Mouse (Mus musculus) midbrain, embryonic 13.5 days (tissue): ENCODE measurements around the gene Abcg8. TPM values are rescaled to one million over a fixed set of nuclear protein-coding genes. Genes with fewer than 3 reads are reported as not detected.

Source experiments
- ATAC-seq: fragments of 200-750 bp; cut with Nextera tagmentation; 2 replicates; pipeline ENCODE4 v1.8.0; 2017; ENCODE audit warnings: mild to moderate bottlenecking, moderate TSS enrichment, moderate library complexity
- H3K27ac ChIP-seq: fragments of 300-500 bp; sonication (generic); 2 replicates; pipeline ENCODE4 v1.5.1; 2015; ENCODE audit warnings: inconsistent platforms, mild to moderate bottlenecking, moderate library complexity
- H3K27me3 ChIP-seq: fragments of 300-500 bp; sonication (generic); 2 replicates; pipeline ENCODE4 v1.6.1; 2015; ENCODE audit warnings: mild to moderate bottlenecking, inconsistent platforms
- H3K36me3 ChIP-seq: fragments of 300-500 bp; sonication (generic); 2 replicates; pipeline ENCODE4 v1.6.1; 2015; ENCODE audit warnings: mild to moderate bottlenecking, inconsistent platforms
- H3K4me1 ChIP-seq: fragments of 300-500 bp; sonication (generic); replicated peaks from 2 replicates; pipeline ENCODE4 v1.6.1; 2015; ENCODE audit warnings: inconsistent platforms
- H3K4me2 ChIP-seq: fragments of 300-500 bp; sonication (generic); replicated peaks from 2 replicates; pipeline ENCODE4 v1.6.1; 2015; ENCODE audit warnings: moderate library complexity, mild to moderate bottlenecking, inconsistent platforms
- H3K4me3 ChIP-seq: fragments of 300-500 bp; sonication (generic); replicated peaks from 2 replicates; pipeline ENCODE4 v1.5.1; 2015; ENCODE audit warnings: mild to moderate bottlenecking, inconsistent platforms
- H3K9ac ChIP-seq: fragments of 300-500 bp; sonication (generic); replicated peaks from 2 replicates; pipeline ENCODE4 v1.6.1; 2015; ENCODE audit warnings: mild to moderate bottlenecking, inconsistent platforms
- H3K9me3 ChIP-seq: fragments of 300-500 bp; sonication (generic); 2 replicates; pipeline ENCODE4 v1.6.1; 2016; ENCODE audit warnings: mild to moderate bottlenecking, inconsistent platforms
- WGBS: fragments of 180-500 bp; shearing (Covaris S2); methylation state at CpG from one replicate; pipeline ENCODE4 v1.1.7; 2015; 5-methylcytosine and 5-hydroxymethylcytosine counted together
- polyA plus RNA-seq: library from polyadenylated mRNA; unstranded; fragments of >200 nt; fragmentation: Nextera tagmentation; extraction: Ambion mirVana; gene quantifications from 2 replicates; pipeline ENCODE4 v1.2.1, GENCODE M21; 2015

Abcg8 gene
- polyA plus RNA-seq, 1 experiment from 2014 or later: 0.11 TPM

DNA sequence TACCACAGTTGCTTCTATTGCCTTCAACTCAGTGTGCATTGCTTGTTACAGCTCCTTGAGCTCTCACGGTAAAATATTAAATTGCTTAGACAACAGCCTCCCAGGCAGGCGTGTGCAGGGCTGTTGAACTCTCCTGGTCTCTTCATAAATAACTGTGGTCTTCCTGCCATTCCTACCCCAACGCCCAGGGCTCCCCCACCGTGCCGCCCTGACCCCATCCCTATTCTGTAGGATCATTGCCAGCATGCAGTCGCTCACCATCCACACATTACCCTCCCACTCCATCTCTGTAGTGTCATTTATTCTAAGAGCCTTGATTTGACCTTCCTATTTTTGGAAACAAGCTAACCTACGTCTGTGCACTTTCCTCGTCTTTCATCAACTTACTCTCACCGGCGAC lies 11.0 kb upstream of the Abcg8 start:
- Histone ChIP-seq H3K4me1 (no peaks in the 10 kb centered on the region; the same call in 1 of the 2 replicates), H3K9ac (no peak overlapping the region), H3K4me2 (no peak overlapping the region), H3K9me3 (no peaks in the 10 kb centered on the region), H3K27ac (no peak overlapping the region), H3K4me3 (no peak overlapping the region), H3K36me3 (no peaks in the 10 kb centered on the region), H3K27me3 (no peaks in the 10 kb centered on the region)
- no peak for ATAC-seq
- 63% methylated on average over 10 of the region's 10 CpGs for WGBS

DNA sequence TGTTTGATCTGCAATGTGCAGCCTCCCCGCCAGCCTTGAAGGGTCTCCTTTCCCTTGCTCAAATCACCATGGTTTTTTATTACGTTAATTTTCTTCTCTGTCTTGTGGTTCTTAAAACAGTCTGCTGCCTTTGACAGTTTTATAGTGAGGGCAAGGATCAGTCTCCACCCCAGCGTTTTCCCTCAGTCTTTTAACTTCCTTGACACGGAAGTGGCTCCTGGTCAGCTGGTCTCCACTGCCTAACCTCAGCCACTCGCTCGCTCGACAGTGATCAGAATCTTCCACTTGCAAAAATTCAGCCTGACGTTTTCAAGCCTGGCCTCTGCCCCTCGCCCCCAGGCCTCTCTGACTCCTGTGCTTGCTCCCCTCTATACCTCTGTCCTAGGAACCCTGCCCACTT lies 10.4 kb upstream of the Abcg8 start:
- Histone ChIP-seq H3K4me2 (no peak overlapping the region), H3K36me3 (no peaks in the 10 kb centered on the region), H3K9ac (no peak overlapping the region), H3K4me1 (no peaks in the 10 kb centered on the region; the same call in 1 of the 2 replicates), H3K4me3 (no peak overlapping the region), H3K27me3 (no peaks in the 10 kb centered on the region), H3K27ac (no peak overlapping the region), H3K9me3 (no peaks in the 10 kb centered on the region)
- WGBS: 58% methylated on average over 9 of the region's 9 CpGs
- ATAC-seq: no peak

GRCm38 (mm10) chr17:84667848-84668247 lies 8.3 kb upstream of the Abcg8 start:
- ATAC-seq: no peak
- WGBS: 95% methylated on average over 3 of the region's 3 CpGs
- H3K9me3 ChIP-seq: no peaks in the 10 kb centered on the region
- H3K36me3 ChIP-seq: no peaks in the 10 kb centered on the region
- no peak overlapping the region for H3K4me2 ChIP-seq
- H3K4me3 ChIP-seq: no peak overlapping the region
- no peaks in the 10 kb centered on the region; the same call in 1 of the 2 replicates for H3K4me1 ChIP-seq
- H3K9ac ChIP-seq: no peak overlapping the region
- H3K27me3 ChIP-seq: no peaks in the 10 kb centered on the region
- H3K27ac ChIP-seq: no peak overlapping the region

GRCm38 (mm10) chr17:84672376-84673369 lies 3.4 kb upstream of the Abcg8 start:
- Histone ChIP-seq H3K4me1 (peaks cover 21% of the 10 kb centered on the region), H3K27ac (no peak overlapping the region), H3K9me3 (no peaks in the 10 kb centered on the region), H3K4me3 (no peak overlapping the region), H3K4me2 (no peak overlapping the region), H3K36me3 (no peaks in the 10 kb centered on the region), H3K9ac (no peak overlapping the region), H3K27me3 (peaks cover 31% of the 10 kb centered on the region)
- WGBS: 72% methylated on average over 16 of the region's 16 CpGs
- no peak for ATAC-seq

- Histone ChIP-seq H3K4me2 (no peak overlapping the region), H3K4me3 (no peak overlapping the region), H3K27ac (no peak overlapping the region), H3K36me3 (no peaks in the 10 kb centered on the region), H3K9ac (no peak overlapping the region), H3K9me3 (no peaks in the 10 kb centered on the region), H3K27me3 (peaks cover 31% of the 10 kb centered on the region), H3K4me1 (peaks cover 21% of the 10 kb centered on the region)
- WGBS: 3% methylated on average over 7 of the region's 7 CpGs
- no peak; the same call in 1 of the 2 replicates for ATAC-seq
These were observed 2.1 kb upstream of the Abcg8 start for GRCm38 (mm10) chr17:84674048-84674447.

- peaks cover 31% of the 10 kb centered on the region for H3K27me3 ChIP-seq
- 43% methylated on average over 4 of the region's 4 CpGs for WGBS
- peaks cover 21% of the 10 kb centered on the region for H3K4me1 ChIP-seq
- no peaks in the 10 kb centered on the region for H3K9me3 ChIP-seq
- H3K27ac ChIP-seq: no peak overlapping the region
- H3K4me2 ChIP-seq: no peak overlapping the region
- no peak overlapping the region for H3K4me3 ChIP-seq
- no peak for ATAC-seq
- no peaks in the 10 kb centered on the region for H3K36me3 ChIP-seq
- H3K9ac ChIP-seq: no peak overlapping the region
These were observed 898 bp upstream of the Abcg8 start for GRCm38 (mm10) chr17:84675204-84675603.

DNA sequence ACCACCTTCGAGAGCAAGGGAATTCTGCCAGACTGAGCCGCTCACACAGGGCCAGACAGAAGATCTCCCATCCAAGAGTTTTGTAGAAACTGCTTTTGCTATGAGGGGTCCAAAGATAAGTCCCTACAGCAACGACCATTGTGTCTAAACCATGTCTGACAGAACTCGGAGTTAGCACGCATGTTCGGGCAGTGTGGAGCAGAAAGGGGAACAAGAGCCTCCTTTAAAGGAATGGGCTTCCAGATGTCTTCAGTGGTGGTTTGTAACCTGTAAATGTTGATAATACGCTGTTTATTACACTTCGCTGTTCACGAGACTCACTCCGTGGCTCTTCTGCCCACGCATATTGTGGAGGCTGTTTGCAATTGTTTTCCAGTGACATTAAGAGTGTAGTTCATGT lies 1.5 kb downstream of the Abcg8 start:
- Histone ChIP-seq H3K9ac (no peak overlapping the region), H3K36me3 (no peaks in the 10 kb centered on the region), H3K27me3 (peaks cover 31% of the 10 kb centered on the region), H3K9me3 (no peaks in the 10 kb centered on the region), H3K27ac (no peak overlapping the region), H3K4me1 (peaks cover 21% of the 10 kb centered on the region), H3K4me3 (no peak overlapping the region), H3K4me2 (no peak overlapping the region)
- WGBS: 94% methylated on average over 11 of the region's 11 CpGs
- no peak for ATAC-seq

- H3K4me1 ChIP-seq: 0 out of 2 replicates have a peak, but pooled peaks cover 3% of the 10 kb centered on the region
- H3K9ac ChIP-seq: no peak overlapping the region
- 87% methylated on average over 3 of the region's 3 CpGs for WGBS
These were observed 5.6 kb downstream of the Abcg8 start for GRCm38 (mm10) chr17:84681670-84682069.

DNA sequence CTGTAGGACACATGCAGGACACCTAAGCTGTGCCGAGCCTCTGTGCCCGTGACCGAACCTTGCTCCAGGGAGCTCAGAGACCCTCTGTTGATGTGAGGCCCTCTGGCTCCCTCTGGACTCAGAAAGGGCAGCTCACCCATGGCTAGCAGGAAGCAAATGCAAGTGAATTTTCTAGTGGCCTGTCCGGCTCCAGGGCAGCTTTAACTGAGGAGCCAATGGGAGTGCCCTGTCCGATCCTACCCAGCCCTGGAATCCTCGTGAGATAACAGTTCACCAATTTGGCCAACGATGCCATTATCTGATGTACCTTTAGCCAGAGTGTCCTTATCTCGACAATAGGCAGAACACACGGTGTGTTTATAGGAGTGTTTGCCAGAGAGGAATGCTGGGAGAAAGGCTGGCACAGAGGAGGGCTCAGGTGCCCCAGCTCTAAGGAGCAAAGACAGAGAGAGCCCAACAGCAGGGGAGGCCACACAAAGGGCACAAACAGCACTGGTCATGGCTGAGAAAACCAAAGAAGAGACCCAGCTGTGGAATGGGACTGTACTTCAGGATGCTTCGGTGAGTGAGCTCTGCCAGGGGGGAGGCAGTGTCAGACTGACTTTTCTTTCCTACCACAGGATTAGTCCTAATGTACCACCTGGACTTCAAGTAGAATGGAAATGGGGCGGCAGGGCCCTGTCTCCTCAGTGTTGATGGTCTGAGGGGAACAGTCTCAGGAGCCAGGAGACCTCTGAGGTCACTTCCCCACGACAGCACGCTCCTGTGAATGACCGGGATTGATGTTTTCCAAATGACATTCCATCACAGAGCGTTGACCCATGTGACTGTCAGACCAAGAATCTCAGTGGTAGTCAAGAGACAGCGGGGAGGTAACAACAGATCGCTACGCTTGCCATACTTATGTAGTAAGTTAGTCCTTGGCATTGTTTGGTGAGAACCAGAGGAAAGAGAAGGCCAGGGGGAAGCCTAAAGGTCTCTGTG lies 6.9 kb downstream of the Abcg8 start, which contains the start of gene Abcg5:
Abcg5 (minus strand) TSS at position 278 of the 984 bp plus-strand sequence.
- Histone ChIP-seq H3K27me3 (no peaks in the 10 kb centered on the region), H3K4me3 (no peak within 1 kb of the TSS), H3K27ac (no peak within 1 kb of the TSS), H3K36me3 (no peaks in the 10 kb centered on the region), H3K4me2 (no peak within 1 kb of the TSS), H3K4me1 (0 out of 2 replicates have a peak, but pooled peaks cover 3% of the 10 kb centered on the region), H3K9me3 (no peaks in the 10 kb centered on the region), H3K9ac (no peak within 1 kb of the TSS)
- no peak for ATAC-seq
- 81% methylated on average over 18 of the region's 18 CpGs for whole genome bisulfite sequencing

More at GRCm38 (mm10) chr17:84681670-84682069, 5.6 kb downstream of the Abcg8 start:
- no peaks in the 10 kb centered on the region for H3K9me3 ChIP-seq
- no peak overlapping the region for H3K4me2 ChIP-seq
- H3K4me3 ChIP-seq: no peak overlapping the region
- peaks cover 3% of the 10 kb centered on the region; the same call in 1 of the 2 replicates for H3K27me3 ChIP-seq
- no peaks in the 10 kb centered on the region for H3K36me3 ChIP-seq
- H3K27ac ChIP-seq: no peak overlapping the region
- ATAC-seq: no peak

DNA sequence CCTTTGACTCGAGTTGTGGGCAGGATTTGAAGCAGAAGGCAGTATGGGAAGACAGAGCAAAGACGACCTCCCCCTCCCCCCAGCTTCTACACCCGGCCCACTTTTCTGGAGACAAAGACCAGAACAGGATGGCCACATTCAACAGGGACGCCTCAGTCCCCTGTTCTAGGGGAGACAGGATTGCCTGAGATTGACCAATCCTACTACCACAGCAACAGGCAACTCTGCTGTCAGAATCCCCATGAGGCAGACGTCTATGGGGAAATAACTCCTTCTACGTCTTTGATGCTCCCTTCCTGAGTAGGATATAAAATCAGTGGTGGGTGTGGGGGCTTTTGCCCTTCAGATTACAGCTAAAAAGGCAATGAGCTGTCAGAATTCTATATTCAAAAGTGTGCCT lies 8.2 kb downstream of the Abcg8 start:
- no peak for ATAC-seq
- H3K27me3 ChIP-seq: no peaks in the 10 kb centered on the region
- no peak overlapping the region for H3K27ac ChIP-seq
- H3K4me2 ChIP-seq: no peak overlapping the region
- 50% methylated on average over 6 of the region's 6 CpGs for WGBS
- H3K4me1 ChIP-seq: 0 out of 2 replicates have a peak, but pooled peaks cover 3% of the 10 kb centered on the region
- H3K36me3 ChIP-seq: no peaks in the 10 kb centered on the region
- no peaks in the 10 kb centered on the region for H3K9me3 ChIP-seq
- H3K9ac ChIP-seq: no peak overlapping the region
- no peak overlapping the region for H3K4me3 ChIP-seq

DNA sequence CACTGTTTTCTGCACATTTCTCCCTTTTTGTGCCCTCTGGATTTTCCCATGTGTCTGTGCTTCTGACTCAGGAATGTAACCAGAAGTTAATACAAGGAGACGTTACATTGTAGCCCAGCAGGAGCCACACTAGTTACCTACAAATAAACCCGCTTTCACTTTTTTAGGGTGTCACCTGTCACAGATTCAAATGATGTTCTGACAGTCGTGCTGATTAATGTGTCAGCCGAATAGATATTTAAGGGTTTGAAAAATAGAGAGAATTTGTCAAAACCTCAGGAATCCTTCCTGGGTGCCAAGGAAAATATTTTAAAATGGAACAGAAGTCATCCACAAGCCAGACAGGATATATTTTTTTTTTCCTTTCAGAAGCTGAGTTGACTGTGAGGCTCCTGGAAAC lies 9.2 kb downstream of the Abcg8 start:
- 0 out of 2 replicates have a peak, but pooled peaks cover 3% of the 10 kb centered on the region for H3K4me1 ChIP-seq
- H3K27ac ChIP-seq: no peak overlapping the region
- no peaks in the 10 kb centered on the region for H3K9me3 ChIP-seq
- 89% methylated on average over 4 of the region's 4 CpGs for WGBS
- no peak overlapping the region for H3K4me3 ChIP-seq
- no peaks in the 10 kb centered on the region for H3K27me3 ChIP-seq
- H3K36me3 ChIP-seq: no peaks in the 10 kb centered on the region
- no peak for ATAC-seq
- H3K9ac ChIP-seq: no peak overlapping the region
- H3K4me2 ChIP-seq: no peak overlapping the region
